Mouse (Mus musculus) T-helper 17 cell (primary cell): ENCODE measurements around the gene Pdia5.

Experiments used
- in situ Hi-C, 2 experiments: fragments of 300-600 bp; cut with MboI, MseI; formaldehyde crosslinking; loops; 1 replicate in 1 of 2; 2 replicates in 1 of 2; pipeline ENCODE4 v1.15.1; 2025; ENCODE audit warnings: high pct_unique_total_duplicates in 2 of 2

The Pdia5 gene

DNA sequence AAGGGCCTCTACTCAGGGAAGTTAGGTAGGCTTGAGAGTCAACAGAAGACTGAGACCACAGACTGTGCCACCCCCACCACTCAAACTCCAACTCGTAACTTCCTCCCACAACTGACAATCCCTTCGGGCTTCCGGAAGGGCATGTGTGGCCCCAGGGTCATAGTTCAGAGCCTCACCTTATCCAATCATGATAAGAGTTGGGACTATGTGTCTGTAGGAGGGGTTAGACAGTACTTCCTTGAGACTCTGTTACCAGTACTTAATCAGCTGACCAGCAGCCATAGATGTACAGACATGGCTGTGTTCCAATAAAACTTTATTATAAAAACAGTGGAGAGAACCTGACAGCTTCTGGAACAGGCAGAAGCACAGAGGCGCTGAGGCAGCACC lies 48.7 kb downstream of the Pdia5 start:
- in situ Hi-C loops, result no loop called here

DNA sequence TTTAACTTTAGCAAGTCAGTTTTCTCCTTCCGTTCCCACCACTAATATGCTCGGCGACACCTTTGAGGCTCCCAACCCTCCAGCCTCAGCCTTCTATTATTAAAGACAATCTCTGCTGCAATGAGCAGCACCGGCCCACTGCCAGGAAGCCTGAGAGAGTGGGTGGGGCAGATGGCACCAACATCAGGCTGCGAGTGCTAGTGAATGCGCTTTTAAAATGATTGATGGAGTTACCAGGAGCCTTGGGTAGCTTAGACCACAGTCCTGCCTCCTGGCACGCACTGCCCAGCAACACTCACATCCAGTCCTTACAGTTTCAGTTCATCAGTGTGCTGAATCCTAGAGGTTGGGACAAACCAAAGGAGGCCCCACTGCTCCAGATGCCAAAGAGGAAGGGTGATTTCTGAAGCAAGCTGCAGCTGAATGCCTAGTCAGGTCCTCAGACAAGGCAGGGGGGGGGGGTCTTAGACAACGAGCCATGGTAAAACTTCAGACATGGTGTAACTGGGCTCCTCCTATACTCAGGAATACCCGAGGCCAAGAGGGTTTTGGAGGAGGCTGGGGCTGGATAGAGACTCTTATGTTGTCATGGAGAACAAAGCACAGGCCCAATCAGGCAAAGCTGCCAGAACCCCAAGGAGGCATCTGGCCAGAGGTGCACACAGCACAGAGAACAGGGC lies 49.2 kb downstream of the Pdia5 start:
- in situ Hi-C loops, result no loop called here

DNA sequence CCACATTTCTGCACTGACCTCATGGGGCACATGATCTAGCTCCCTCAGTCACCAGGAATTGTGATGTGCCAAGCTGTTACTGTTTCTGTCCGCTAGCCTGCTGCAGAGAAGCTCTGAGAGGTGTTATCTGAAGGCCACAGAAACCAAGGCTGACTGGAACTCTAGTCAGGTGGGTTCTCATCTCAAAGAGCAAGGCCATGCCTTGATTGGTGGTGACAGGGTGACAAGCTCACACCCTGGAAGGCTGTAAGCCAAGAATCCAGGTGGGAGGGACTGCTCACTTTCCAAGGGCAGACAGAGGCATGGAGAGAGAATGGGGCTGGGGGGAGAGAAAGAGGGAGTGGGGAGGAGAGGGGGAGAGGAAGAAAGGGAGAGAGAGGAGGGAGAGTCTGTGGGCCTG lies 51.6 kb downstream of the Pdia5 start:
- in situ Hi-C loops, result no loop called here

DNA sequence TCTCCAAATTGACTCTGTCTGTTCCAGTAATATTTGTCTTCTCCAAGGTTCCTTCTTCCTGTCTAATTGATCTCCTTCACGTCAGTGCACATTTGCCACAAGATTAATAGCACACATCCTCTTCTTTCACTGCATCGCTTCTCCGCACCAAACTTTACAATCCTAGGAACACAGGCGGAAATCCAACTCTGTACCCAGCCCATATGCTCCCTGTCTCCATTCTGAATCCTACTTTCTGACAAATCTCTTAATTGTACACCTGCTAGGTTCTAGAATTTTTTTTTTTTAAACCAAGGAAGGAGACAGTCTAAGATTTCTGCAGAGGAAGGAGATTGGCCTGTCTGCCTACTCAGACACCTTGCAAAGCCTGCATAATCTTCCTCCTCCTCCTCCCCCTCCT lies 59.1 kb downstream of the Pdia5 start:
- in situ Hi-C loops, result no loop called here

DNA sequence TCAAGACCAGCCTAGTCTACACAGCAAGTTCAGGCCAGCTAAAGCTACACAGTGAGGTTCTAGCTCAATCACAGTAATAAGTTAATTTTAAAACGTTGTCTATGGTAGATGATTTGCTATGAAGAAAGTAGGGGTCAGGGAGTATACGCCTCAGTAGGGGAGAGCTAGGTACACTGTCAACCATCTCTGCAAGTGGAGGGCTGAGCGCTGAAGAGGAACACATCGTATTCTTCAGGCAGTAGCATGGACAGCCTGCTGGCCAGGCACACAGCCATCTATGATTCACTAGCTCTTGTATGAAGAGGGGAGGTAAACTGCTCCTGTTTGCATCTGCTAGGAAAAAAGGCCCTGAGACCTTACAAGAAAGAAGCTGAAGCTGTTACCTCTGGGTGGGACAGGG lies 65.7 kb downstream of the Pdia5 start:
- in situ Hi-C loops, result loop anchor here in 1 of 2 experiments (5.0 kb wide), 1 partner anchor 202 kb away; no protein-coding TSS in a partner anchor

DNA sequence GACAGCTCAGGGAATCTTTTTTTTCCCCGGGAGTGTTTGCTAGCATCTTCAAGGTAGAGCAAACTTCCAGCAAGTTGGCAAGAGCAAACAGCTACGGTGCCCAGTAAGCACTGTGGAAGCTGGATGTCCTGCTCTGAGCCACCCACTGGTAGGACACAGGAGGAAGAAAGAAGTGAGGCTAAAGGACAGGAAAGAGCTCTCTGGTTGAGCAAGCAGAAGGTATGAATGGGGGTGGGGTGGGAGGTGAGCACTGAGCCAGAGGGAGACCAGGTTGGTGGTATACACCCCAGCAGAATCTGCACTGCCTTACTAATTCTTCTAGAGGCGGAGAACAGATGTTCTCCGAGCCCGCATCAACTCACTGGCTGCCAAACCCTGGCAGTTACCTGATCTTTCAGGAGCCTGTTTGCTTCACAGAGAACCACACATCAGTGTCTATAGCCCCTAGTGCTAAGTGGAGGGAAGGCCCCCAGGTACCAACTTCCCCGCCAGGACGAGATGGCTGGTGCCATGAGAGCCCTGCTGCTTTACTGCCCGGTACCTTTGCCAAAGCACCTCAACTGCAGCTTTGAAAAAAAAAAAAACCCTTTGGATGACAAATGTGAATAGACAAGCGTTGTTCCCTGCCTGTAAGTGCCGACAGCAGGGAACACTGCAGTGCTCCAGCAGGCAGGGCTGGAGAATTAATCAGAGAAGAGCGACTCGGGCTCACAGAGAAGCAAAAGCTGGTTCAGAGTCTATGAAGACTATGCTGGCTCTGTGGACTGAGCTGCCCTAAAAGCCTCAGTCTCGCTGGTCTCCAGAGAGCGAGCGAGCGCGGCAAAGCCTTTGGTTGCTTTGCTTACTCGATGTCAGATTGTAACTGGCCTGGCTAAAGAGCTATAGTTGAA lies 67.2 kb downstream of the Pdia5 start:
- in situ Hi-C loops, result loop anchor here in 1 of 2 experiments (5.0 kb wide), 1 partner anchor 204 kb away; no protein-coding TSS in a partner anchor

DNA sequence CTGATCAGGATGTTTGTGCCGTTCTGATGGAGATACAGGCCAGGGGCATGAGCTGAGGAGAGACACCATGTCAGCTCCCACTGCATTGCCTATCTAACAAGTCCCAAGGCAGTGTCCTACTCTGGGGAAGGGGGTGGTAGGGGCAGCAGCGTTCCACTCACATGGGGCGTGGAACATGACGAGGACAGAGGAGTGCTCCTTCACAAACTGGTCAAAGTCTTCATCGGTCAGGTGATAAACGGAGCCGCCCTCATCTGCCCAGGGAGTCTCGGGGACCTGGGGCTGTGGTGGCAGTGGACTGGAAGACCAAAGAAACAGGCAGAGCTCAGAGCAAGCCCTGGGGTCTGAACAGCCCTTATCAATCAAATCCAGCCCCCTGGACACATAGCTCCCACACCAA lies 68.0 kb downstream of the Pdia5 start:
- in situ Hi-C loops, result loop anchor here in 1 of 2 experiments (5.0 kb wide), 1 partner anchor 205 kb away; no protein-coding TSS in a partner anchor

DNA sequence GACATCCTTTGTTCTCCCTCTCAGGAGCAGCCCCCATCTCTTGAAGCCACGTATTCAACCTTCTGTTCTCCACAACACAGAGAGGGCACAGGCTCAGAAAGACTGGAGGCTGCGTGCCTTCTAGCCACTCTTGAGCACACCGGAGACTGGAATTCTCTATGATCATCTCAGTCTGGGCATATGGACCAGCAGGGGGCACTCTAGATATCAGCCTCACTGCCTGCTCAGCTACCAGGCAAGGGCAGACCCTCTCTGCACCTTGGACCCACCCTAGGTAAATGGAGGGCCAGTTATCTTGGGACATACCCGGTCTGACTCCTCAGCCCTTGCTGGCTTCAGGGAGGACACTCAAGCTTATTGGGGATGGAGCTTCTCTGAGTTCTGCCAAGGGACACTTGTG lies 68.5 kb downstream of the Pdia5 start:
- in situ Hi-C loops, result loop anchor here in 1 of 2 experiments (5.0 kb wide), 1 partner anchor 205 kb away; no protein-coding TSS in a partner anchor

DNA sequence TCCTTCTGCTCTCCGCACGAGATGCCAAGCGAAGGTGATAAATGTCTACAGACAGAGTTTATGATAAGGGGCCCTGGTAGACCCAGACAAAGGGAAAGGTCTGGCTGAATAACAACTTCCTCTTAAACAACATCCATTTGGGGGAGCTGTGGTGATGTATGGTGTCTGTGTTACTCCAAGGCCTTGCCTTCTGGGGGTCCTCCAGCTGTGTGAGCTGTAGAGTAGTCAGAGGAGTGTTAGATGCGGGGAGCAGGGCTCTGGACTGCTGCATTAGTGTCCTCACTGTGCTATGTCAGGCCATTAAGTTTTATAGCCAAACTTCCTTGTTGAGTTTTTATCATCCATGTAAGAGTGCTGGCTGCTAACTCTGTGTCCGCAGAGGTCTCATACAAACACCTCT lies 76.1 kb downstream of the Pdia5 start:
- in situ Hi-C loops, result no loop called here

DNA sequence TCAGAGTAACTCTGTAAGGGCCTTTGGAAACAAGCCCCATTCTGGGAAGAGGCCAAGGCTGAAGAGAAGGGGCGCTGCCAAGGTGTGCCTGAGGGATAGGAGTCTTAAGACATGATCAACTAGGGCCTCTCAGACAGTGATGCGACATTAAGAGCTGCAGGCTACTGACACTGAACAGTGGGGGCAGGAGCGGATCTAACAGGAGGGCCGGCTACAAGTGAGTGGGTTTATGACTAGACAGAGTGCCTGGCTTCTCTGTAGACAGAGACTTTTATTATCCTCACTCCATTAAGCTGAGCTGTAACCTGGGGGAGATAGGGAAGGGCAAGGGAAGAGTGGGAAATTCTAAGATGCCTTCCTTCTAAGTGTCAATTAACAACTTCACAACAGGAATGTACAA lies 84.0 kb downstream of the Pdia5 start:
- in situ Hi-C loops, result no loop called here

DNA sequence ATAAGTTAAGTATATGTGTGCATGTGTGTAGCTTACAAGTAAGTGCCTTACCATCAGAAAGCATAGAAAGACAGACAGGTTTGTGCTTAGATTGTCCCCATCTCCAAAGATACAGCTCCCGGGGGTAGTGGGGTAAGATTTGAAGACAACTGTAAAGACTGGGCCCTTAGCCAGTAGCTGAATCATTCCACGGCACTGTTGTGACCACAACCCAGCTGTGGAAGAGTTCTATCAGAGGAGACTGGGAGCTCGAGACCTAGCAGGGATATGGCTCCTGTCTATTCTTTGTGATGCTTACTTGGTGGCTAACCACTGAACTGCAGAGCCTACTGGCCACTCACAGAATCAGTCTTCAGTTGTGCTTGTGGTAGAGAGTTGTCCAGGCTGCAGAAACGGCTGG lies 84.5 kb downstream of the Pdia5 start:
- in situ Hi-C loops, result no loop called here

DNA sequence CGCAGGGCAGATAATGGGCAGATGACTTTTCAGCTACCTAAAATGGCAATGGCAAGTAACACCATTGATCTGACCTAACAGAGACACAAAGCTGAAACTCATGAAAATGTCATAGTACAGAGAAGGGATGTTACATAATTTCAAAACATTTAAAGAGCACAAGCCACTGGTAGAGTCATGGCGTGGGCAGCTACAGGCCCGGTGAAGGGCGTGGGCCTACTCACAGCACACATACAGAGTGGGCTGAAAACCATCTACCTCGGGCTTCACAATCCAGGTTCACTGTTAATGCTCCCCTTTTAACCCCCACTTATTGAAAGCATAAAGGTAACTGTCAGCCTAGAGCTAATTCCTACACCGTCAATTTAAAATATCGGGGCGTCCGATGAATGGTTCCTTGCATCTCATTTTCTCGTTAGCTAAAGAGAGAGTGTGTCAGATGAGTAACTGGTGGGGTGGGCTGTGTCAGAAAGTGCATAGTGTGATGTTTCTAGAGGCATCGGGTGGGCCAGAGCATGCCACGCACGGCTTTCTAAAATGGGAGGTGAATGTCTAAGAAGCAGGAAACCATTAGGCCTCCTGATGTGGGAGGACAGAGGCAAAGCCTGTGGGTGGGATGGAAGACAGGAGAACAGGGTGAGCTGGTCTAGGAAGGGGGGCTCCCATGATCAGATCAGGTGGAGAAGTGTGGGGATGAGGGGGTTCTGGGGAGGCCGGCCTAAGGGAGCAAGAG lies 85.2 kb downstream of the Pdia5 start:
- in situ Hi-C loops, result no loop called here

DNA sequence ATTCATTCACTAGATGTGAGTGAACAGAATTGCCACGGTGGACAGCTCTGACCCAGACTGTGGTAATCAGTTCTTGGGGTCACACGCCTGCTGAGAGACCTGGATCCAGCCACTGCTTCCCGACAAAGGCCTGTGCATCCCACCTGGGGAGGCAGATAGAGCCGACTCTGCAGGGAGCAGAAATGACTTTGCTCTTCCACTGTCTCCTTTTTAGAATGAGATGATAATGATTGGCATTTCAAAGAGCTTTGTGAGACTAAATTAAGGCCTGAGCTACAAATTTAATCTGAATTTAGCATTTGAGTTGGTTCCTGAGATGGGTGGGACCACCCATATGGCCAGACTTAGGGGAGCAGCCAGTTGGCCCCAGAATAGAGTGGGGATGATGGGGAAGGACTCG lies 85.8 kb downstream of the Pdia5 start:
- in situ Hi-C loops, result no loop called here

DNA sequence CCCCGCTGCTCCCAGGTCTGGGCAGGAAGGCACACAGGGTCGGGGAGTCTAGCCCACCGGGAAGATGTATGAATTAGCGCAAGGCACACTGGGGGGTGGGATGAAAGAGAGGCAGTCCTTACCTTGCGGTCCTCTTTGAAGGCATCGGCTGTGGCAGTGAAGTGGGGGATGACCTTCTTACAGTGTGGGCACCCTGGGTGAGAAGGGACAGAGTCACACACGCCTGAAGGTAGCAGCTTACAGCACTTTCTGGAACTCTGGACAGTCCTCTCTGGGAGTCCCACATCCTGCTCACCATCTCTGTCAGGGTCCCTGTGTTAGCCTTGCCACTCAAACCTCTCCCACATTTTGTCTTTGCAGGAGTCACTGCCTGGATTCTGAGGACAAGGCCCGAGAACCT lies 86.8 kb downstream of the Pdia5 start:
- in situ Hi-C loops, result no loop called here

DNA sequence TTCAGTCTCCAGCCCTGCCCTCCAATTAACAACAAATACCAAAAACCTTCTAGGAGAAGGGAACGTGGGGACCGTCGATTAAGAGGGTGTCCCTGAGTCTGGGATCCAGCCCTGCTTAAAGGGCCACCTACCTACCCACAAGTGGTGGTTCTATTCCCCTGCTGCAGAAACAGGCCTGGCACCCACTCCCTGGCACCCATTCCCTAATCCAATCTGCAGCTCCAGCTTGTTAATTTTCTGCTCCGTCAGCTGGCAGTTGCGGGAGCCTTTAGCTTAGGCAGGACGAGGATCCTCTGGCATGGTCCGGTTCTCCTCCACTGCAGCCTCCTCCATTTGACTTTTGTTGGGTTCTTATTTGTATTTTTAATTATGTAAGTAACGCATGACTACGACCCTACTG lies 87.3 kb downstream of the Pdia5 start:
- in situ Hi-C loops, result no loop called here

DNA sequence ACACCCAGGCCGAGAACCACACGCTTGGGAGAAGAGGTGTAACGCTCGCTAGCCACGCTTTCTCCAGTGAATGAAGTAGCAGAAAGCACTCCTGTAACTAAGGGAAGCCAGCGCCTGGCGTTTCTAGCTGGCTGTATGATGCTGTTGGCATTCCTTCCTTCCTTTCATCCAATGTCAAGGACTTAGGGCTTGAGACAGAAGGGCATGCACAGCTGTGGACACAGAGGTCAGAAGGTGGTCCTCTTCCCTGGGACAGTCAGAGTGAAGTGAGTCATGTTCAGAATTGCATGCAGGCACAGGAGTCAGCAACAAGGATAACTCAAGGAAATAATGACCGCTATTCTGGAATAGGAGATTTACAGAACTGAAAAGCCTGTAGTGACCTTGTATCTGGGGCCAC lies 97.9 kb downstream of the Pdia5 start:
- in situ Hi-C loops, result no loop called here

DNA sequence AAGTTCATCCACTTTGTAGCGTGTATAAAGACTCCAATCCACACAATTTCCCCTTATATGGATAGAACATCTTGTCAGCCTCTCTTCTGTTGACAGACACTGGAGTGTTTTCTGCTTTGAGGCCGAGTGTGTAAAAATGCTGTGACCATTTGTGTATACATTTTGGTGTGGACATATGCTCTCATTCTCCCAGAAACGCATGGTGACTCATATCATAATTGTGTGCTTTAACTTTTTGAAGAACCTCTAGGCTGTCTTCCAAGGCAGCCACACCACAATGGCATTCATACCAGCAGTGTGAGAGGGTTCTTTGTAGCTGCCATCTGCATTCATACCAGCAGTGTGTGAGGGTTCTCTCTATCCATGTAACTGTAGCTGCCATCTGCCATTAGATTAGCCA lies 105.0 kb downstream of the Pdia5 start:
- in situ Hi-C loops, result no loop called here

DNA sequence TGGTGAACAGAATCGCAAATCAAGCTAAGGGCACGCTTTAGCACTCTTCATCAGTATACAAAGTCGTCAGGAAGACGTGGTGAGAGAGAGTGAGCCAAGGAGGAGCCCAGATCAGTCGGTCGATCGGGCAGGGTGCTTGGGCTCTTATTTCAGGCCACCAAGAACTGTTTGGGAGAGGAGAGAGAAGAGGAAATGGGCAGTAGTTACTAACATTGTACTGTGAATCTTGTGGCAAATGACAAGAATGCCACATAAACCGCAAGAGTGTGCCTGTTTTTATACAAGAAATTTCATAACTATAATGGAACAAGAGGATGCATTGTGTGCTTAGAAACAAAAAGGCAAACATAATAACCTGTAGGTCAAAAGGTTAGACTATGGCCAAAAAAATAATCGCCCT lies 110.6 kb downstream of the Pdia5 start:
- in situ Hi-C loops, result no loop called here

DNA sequence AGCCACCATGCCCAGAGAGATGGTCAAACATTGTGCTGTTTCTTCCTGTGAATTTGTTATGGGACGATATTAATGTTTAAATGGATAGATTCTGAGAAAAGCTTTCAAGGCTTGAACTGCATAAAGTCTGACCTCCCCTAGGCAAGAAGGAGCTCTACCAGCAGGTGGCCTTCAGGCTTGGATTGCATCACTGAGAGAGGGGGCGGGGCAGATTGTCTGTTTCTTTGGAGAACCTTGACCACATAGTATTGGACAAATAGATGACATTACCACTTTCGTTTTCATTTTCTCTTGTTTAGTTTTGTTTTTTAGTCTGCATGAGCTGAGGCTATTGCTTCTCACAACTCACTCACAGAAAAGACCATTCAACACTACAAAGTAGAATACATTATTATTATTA lies 111.3 kb downstream of the Pdia5 start:
- in situ Hi-C loops, result no loop called here

DNA sequence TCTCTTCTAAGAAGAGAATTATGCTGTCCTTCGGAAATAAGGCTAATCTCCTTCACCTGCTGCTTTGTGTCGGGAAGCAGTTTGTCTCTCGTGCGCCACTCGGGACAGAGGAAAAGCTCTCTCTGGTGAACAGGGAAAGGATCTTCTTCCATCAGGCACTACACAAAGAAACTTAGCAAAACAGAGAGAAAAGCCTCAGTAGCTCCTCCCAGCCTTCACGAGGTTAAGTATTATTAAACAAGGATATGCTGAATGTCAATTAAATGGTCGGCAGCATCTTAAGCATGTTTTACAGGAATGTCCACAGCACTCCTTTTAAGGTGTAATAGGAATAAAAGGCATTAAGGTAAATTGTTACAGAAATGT lies 126.6 kb downstream of the Pdia5 start:
- in situ Hi-C loops, result loop anchor here in 1 of 2 experiments (25.0 kb wide), 2 partner anchors 448 to 598 kb away; no protein-coding TSS in a partner anchor

DNA sequence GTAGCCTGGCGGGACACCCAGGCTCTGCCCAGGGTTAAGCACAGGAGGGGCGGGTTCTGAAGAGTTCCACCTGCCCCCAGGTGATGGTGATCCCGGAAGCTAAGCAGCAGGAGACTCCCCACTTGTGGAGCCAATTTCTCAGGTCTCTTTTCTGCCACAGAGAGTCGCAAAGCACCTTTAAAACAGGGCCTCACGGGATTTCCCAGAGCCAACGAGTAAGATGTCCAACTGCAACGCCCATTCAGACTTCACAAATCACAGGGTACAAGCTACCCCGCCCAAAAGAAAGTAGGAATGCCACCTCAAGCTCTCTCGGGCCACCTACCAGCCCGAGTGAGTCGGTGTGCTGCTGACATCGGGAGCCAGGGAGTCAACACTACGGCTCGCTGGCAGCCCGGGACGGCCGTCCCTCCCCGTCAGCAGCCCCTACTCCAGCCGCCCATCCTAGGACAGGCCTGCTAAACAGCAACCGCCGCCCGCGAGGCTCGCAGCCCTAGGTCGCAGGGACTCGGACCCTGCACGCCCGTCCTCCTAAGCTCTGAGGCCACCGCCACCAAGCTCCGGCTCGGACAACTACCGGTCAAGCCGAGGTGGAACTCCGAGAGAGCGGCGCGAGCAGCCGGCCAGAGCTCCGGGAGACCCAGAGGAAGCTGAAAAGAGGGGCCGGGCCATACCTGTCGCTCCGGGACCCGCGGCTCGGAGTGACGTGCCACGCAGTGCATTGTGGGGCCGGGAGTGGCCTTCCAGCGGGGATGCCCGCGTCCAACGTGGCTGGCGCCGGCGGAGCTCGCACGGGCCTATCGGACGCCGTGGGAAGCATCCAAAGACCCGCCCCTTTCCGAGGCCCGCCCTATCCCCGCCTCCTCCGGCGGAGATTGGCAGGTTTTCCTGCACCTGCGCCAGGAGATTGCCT lies 127.3 kb downstream of the Pdia5 start, which contains the start of gene Sec22a:
Gene Sec22a (minus strand): TSS at position 769 of the 913 bp plus-strand sequence.
- in situ Hi-C loops, result loop anchor here in 1 of 2 experiments (25.0 kb wide), 2 partner anchors 449 to 599 kb away; no protein-coding TSS in a partner anchor
